Mouse (Mus musculus) lung, postnatal 4 days (tissue): ENCODE results near the gene Xrcc4.

ENCODE experiments used
- DNase-seq, 2 experiments: peaks; one replicate each; pipeline ENCODE4 v3.0.0; 2021

Xrcc4 gene

DNA sequence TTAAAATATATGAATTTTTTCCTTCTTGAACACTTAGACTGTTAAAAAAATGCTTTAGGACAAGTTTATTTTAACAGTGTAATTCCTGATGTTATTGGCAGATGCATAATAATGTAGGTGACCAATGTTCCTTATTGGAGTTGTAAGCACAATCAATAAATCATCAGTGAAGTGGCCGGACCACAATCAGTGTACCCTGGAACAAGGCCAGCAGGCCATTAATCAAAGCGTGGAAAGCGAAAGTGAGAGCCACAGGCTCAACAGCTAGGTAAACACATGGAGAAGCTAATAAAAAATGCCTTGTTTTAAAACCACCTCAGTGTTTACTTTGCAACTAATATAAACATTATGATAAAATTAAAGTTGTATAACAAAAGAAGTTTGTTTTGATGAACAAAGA lies 159.9 kb downstream of the Xrcc4 start:
- peak; percentile 26 to 40 for DNase-seq

- no peak for DNase-seq
Measured at GRCm38 (mm10) chr13:89918814-89919481, 170.5 kb downstream of the Xrcc4 start.

- no peak for DNase-seq
Measured at GRCm38 (mm10) chr13:89914332-89914731, 175.1 kb downstream of the Xrcc4 start.

GRCm38 (mm10) chr13:89913891-89914290 lies 175.5 kb downstream of the Xrcc4 start:
- no peak for DNase-seq

- no peak for DNase-seq
Measured at GRCm38 (mm10) chr13:89906120-89906519, 183.3 kb downstream of the Xrcc4 start.

GRCm38 (mm10) chr13:89899066-89899465 lies 190.3 kb downstream of the Xrcc4 start:
- no peak for DNase-seq

DNA sequence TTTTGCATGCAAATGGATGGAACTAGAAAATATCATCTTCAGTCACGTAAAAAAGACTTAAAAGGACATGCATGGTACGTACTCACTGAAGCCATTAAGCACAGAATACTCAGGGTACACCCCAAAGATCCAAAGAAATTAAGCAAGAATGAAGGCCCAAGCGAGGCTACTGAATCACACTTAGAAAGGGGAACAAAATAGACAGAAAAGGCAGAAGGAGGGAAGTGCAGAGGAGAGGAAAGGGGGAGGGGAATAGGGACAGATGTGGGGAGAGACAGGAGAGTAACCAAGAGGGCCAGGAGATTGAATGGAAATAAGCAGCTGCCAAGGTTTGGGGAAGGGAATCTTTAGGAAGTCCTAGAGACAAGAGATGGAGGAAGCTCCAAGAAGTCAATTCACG lies 197.3 kb downstream of the Xrcc4 start:
- no peak for DNase-seq

DNA sequence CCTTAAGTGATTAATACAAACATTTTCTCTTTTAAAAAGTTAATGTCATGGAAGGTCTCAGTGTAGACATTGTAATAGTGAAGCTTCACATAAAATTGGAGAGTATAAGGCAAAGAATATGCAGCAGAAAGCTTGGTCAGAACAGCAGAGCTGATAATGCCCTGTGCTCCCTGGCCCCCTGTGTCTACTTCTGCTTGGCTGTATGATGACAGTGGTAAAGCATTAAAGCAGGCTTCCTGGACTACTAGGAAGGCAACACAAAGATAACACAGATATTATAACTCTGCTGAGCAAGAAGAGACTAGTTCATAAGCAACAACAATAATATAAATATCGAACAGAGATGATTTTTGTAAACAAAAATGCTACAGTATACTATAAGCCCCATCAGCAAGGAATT lies 199.2 kb downstream of the Xrcc4 start:
- no peak for DNase-seq

DNA sequence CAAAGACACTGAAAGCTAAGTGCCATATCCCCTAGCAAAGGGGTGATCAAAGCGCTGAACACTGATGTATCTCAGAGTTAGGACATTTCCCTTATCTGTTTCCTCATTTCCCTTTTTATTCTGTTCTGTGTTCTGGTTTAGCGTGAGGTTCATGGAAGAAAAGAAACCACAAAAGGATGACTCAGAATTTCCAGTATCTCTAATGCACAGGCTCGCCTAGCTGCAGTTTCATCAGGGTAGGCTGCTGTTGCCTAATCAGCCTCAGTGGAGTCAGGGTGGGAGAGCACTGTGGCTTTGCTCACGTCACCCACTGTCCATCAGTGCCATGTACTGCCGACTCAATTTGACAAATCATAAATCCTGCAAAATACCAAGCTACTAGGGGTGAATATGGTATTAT lies 200.3 kb downstream of the Xrcc4 start:
- peak; percentile 39 to 52 for DNase-seq

DNA sequence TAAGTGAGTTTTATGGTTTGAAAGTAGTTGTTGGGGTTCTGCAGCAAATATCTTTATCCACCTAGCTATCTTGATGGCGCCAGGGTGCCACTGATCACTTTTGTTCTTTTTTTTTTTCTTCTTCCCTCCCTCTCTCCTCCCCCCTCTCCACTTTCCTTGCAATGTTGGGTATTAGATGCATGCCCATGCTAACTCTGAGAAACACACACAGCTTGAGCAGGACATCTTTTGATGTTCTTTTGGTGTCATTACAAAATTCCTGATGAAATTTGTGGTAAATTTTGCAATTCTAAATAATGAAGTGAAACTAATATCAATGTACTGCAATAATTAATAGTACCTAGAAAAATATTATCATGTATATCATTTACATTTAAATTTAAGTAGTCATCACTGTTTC lies 205.9 kb downstream of the Xrcc4 start:
- no peak for DNase-seq

- no peak for DNase-seq
Measured at GRCm38 (mm10) chr13:89881281-89881680, 208.1 kb downstream of the Xrcc4 start.

DNA sequence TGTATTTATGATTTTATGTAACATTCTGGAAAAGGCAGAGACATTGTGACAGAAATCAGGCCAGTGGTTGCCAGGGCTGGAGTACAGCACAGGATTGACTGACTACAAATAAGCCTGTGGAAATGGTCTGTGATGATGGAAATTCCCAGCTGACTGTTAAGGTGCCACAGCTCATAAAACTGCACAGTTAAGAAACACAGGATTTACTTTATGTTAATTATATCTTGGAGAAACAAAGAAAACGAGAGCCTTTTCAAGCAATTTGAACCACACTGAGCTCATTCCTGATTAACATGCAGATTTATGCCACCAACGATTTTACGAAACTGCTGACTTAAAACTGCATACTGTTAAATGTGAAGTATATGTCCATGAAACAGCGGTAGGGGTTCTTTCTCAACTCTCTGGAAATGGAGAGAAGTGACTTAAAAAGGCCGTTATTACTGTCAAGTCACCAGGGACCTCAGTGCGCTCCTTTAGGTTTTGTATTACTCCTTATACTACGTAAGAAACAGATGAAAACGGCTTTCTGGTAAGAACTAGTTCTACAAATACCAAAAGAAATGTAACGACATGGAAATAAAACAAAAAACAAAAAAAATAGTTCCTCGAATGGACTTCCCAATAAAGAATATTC lies 210.5 kb downstream of the Xrcc4 start:
- DNase-seq: peak in 1 of 2 experiments; percentile 20

DNA sequence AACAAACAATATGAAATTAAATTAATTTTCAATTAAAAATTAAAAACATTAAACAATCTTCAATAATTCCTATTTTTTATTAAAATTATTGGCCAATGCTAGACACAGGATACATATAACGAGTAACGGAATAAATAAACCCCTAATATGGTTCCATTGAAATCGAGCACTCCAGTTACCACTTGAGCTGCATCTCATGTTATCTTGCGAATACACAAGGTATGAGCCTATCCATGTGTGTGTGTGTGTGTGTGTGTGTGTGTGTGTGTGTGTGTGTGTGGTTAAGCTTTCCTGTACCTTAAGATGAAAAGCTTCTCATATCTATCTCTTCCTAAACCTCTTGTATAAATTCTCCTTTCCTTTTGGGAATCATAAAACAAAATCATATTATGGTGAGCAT lies 213.9 kb downstream of the Xrcc4 start:
- DNase-seq: no peak

DNA sequence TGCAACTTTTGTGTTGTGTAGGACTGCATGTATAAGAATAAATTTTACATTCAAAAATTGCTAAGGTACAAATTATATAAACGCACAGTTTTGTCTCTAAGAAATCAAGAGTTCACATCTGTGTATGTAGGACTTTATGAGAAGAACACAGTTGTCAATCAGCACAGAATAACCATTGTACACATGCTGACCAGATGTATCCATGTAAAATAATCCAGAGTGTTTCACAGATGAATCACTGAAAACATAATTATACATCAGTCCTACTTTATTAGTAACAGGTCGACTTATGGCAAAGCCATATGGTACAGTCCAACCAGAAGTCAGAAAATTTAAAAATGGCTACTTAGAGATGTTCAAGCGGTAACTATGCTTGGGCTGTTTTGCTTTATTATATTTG lies 216.7 kb downstream of the Xrcc4 start:
- no peak for DNase-seq

DNA sequence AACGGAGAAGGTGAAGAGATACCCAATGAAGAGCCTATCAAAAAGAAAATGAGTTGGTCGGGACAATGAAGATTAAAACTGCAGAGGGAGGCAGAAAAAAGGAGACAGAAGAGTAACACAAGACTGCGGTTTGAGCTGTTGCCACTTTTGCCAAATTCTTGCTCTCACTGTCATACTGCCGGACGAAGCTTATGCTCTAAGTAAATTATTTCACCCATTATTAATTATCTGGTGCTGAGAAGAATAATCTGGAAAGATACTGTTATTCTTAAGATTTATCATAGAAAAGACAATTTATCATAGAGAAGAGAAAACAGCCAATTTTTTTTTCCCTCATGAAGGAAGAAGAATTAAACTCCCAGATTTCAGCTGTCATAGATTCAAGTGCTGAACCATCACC lies 235.3 kb downstream of the Xrcc4 start:
- DNase-seq: no peak

DNA sequence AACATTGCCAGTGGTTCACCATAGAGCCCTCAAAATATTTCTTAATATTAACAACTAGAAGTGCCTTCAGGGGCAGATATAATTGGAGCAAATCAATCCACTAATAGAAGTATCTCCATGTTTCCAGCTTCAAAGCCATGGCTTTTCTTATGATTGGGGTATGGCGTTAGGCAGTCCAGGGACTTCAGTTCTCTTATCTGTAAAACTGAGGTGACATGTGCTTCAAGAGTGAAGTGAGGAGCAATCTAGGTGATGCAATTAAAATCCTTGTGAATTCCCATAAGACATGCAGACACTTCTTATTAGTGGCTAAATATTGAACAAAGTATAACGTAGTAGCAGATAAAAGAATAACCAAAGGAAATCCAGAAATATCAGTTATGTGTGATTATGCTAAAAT lies 238.7 kb downstream of the Xrcc4 start:
- DNase-seq: no peak

DNA sequence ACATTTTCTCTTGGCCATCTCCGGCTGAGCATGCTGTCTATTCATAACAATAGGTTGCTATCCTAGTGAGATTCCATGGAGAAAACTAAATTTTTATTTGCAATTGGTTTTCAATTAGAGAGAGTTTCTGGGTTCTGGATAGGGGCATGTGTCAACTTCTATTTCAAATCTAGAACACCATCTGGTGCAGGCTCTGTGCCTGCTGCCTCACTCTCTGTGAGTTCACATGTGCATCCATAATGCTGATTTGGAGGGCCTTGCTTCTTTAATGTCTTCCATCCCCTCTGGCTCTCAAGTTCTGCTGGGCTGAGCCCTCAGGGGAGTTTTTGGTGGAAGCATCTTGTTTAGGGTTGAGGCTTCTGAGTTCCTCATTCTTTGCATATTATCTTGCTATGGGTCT lies 239.5 kb downstream of the Xrcc4 start:
- no peak for DNase-seq

- no peak for DNase-seq
Measured at GRCm38 (mm10) chr13:89838635-89839034, 250.8 kb downstream of the Xrcc4 start.

- DNase-seq: no peak
Measured at GRCm38 (mm10) chr13:89834485-89834884, 254.9 kb downstream of the Xrcc4 start.

DNA sequence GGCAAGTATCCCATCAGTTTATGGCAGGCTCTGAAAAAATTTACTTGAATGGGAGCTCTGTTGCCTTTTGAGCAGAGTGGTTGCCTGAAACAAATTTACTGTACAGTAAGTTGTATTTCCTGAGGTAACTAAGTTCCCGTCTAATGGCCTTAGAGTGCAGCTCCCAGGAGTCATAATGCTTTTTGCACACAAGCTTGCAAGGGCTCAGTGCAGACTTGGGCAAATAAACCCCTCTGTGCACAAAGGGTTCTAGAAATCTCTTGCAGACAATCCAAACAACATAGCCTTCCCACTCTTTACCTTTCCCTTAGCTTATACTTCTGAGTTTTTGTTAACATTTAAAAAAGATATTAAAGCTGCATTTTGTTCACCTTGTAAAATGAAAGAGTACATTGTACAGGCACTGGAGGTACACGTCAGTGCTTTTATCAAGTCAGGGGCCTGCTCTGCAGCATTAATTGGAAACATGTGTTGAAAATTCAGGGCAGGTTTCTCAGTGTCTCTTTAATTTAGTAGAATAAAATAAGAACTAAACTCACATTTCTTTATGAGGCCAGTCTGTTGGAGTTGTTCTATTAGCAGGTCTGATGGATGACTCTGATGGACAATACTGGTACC lies 256.2 kb downstream of the Xrcc4 start:
- no peak for DNase-seq

DNA sequence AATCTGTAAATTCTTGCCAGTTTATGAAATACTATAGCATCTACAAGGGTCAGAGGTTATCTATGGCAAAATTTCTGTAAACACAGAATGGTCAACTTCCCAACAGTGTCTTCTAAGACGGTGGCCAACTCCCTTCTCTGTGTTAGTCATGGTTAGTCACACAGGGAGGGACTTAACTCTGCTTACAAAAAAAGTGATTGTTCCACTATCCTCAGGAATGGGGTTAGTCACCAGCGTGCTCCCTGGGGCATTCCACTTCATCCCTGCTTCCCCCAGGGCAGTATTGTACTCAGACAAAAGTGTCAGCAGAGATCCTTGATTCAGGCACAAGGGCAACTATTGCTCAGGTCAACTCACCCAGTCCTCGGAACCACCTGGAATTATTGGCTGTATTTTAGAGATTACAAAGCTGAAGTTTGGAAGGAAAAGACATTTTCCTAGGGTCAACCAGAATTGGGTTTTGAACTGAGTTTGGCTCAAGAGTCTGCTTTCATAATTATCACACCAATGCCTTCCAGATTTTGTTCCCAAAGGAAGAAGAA lies 260.9 kb downstream of the Xrcc4 start:
- no peak for DNase-seq

DNA sequence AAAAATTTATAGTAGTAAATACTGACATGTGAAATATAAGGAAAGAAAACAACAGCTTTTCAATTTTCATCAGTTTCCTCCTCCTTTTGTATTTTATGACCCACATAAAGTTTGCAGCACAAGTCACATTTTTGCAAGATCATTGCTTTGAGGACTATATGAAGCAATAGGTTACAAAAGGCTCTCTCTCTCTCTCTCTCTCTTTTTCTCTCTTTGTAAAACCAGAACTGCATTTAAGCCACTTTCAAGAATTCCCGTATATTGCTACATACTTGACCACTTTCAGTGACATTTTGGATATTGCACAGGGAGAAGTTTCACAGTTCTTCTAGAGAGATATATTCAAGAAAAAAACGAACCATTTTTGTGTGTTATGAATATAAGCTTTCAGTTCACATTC lies 261.6 kb downstream of the Xrcc4 start:
- DNase-seq: no peak

DNA sequence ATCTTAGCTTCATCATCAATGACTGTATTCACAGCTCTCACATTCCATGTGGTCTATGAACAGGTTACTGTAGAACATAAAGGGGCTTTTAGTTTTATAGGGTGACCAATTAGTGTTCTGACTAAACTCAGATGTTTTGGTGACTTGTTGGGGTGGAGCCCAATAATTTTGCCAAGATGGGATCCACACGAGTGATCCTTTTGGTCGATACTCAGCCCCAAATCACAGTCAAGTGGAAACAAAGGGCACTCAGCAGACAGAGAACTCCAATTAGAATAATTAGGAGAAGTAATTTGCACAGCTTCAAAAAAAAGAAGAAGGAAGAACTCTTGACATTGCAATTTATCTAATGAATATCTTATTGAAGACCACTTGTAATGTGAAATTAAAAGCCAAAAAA lies 274.9 kb downstream of the Xrcc4 start:
- no peak for DNase-seq

DNA sequence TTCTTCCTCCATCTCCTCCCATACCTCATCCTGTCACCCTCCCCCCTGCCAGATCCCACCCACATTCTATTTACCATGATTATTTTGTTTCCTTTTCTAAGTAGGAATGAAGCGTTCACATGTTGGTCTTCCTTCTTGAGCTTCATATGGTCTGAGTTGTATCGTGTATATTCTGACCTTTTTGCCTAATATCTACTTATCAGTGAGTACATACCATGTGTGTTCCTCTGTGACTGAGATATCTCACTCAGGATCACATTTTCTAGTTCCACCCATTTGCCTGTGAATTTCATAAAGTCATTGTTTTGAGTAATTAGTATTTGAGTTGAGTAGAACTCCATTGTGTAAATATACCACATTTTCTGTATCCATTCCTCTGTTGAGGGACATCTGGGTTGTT lies 277.2 kb downstream of the Xrcc4 start:
- DNase-seq: no peak
